ENCODE assay signal across 10 mouse cellular contexts in genomic region chr6:81660478-81661395, GRCm38 (mm10).
A peak's percentile ranks its signal among the peaks of the same experiment; 100 is the strongest.
DNase-seq lines count a peak whose midpoint lies in the region; ATAC-seq lines count a peak whose summit lies in the region.
"Had no signal": no experiment of that assay in that cellular context is flagged by ENCODE, and none has a peak within 500 bp of the region (broad histone marks: within the 10 kb centered on the region; RNA-seq: fewer than 3 reads in every experiment).

No protein-coding gene starts in this region.

- H3K4me3 ChIP-seq in lung, embryonic 16.5 days (ENCODE audit: low read length): no peak overlapping the region
- no peak overlapping the region for H3K4me3 ChIP-seq in embryonic facial prominence, embryonic 11.5 days (ENCODE audit: low read depth, low read length)
- H3K4me3 ChIP-seq in hindbrain, embryonic 13.5 days: no peak overlapping the region
- H3K4me3 ChIP-seq in midbrain, embryonic 14.5 days (replicated peaks; ENCODE audit: low read depth, low read length): no peak overlapping the region
- no peak overlapping the region for H3K4me3 ChIP-seq in kidney, embryonic 16.5 days (ENCODE audit: low read length)
- H3K4me3 ChIP-seq: embryonic facial prominence, embryonic 15.5 days; limb, embryonic 15.5 days had no signal

- H3K27me3 ChIP-seq in lung, embryonic 16.5 days (ENCODE audit: control insufficient read depth, insufficient read depth, low read depth, low read length): no peaks in the 10 kb centered on the region
- H3K27me3 ChIP-seq in embryonic facial prominence, embryonic 11.5 days (ENCODE audit: control insufficient read depth, insufficient read depth, low read length): no peaks in the 10 kb centered on the region
- no peaks in the 10 kb centered on the region for H3K27me3 ChIP-seq in hindbrain, embryonic 13.5 days
- no peaks in the 10 kb centered on the region for H3K27me3 ChIP-seq in midbrain, embryonic 14.5 days (ENCODE audit: control insufficient read depth, insufficient read depth, low read length)
- H3K27me3 ChIP-seq in kidney, embryonic 16.5 days (ENCODE audit: insufficient read depth, low read length): no peaks in the 10 kb centered on the region
- H3K27me3 ChIP-seq: embryonic facial prominence, embryonic 15.5 days; limb, embryonic 15.5 days had no signal

- H3K9ac ChIP-seq in lung, embryonic 16.5 days (ENCODE audit: low read length): no peak overlapping the region
- H3K9ac ChIP-seq in embryonic facial prominence, embryonic 11.5 days (replicated peaks; ENCODE audit: low read length): no peak overlapping the region
- 0 out of 2 replicates have a peak overlapping the region, but pooled peaks have one; percentile 35 for H3K9ac ChIP-seq in hindbrain, embryonic 13.5 days
- H3K9ac ChIP-seq in midbrain, embryonic 14.5 days (replicated peaks; ENCODE audit: low read length): no peak overlapping the region; the same call in 1 of the 2 replicates
- H3K9ac ChIP-seq in kidney, embryonic 16.5 days (replicated peaks; ENCODE audit: low read length): no peak overlapping the region
- H3K9ac ChIP-seq: embryonic facial prominence, embryonic 15.5 days; limb, embryonic 15.5 days had no signal

- H3K4me2 ChIP-seq in lung, embryonic 16.5 days (ENCODE audit: low read depth, low read length): no peak overlapping the region
- no peak overlapping the region for H3K4me2 ChIP-seq in embryonic facial prominence, embryonic 11.5 days (ENCODE audit: low read depth, low read length)
- peak overlapping the region; percentile 40 for H3K4me2 ChIP-seq in hindbrain, embryonic 13.5 days
- H3K4me2 ChIP-seq in midbrain, embryonic 14.5 days (ENCODE audit: low read length): peak overlapping the region; percentile 38
- no peak overlapping the region for H3K4me2 ChIP-seq in kidney, embryonic 16.5 days (replicated peaks; ENCODE audit: low read depth, low read length)
- H3K4me2 ChIP-seq: embryonic facial prominence, embryonic 15.5 days; limb, embryonic 15.5 days had no signal

- ATAC-seq in lung, embryonic 16.5 days (ENCODE audit: low read depth): peak; percentile 20
- ATAC-seq in embryonic facial prominence, embryonic 11.5 days (replicated peaks; ENCODE audit: insufficient number of reproducible peaks, low FRiP score, low TSS enrichment, low read depth): no peak
- ATAC-seq in hindbrain, embryonic 13.5 days (ENCODE audit: low FRiP score): peak; percentile 89
- ATAC-seq in midbrain, embryonic 14.5 days (ENCODE audit: low FRiP score, low TSS enrichment): peak; percentile 60
- no peak for ATAC-seq in megakaryocyte, adult 5-6 weeks (ENCODE audit: poor library complexity, severe bottlenecking)
- no peak for ATAC-seq in monocyte, adult 5-6 weeks (replicated peaks; ENCODE audit: insufficient number of reproducible peaks, low FRiP score, low TSS enrichment, poor library complexity, severe bottlenecking)
- ATAC-seq in kidney, embryonic 16.5 days (ENCODE audit: low FRiP score, low TSS enrichment): no peak

- no peak for DNase-seq in lung, adult 18-20 months
- peak; percentile 7 for DNase-seq in embryonic facial prominence, embryonic 11.5 days (ENCODE audit: low spot score)
- DNase-seq in midbrain, embryonic 14.5 days: peak; percentile 74

- WGBS in lung, embryonic 16.5 days: 53% methylated on average over 17 of the region's 17 CpGs
- WGBS in embryonic facial prominence, embryonic 11.5 days: 52% methylated on average over 17 of the region's 17 CpGs
- 22% methylated on average over 17 of the region's 17 CpGs for WGBS in hindbrain, embryonic 13.5 days
- WGBS in midbrain, embryonic 14.5 days: 20% methylated on average over 17 of the region's 17 CpGs
- 69% methylated on average over 17 of the region's 17 CpGs for WGBS in kidney, embryonic 16.5 days

- no peak overlapping the region for H3K27ac ChIP-seq in lung, embryonic 16.5 days (ENCODE audit: low read length)
- no peak overlapping the region for H3K27ac ChIP-seq in embryonic facial prominence, embryonic 11.5 days (replicated peaks; ENCODE audit: low read depth, low read length)
- peak overlapping the region; percentile 69 for H3K27ac ChIP-seq in hindbrain, embryonic 13.5 days
- H3K27ac ChIP-seq in midbrain, embryonic 14.5 days (replicated peaks; ENCODE audit: low read depth, low read length): peak overlapping the region; percentile 81
- no peak overlapping the region for H3K27ac ChIP-seq in kidney, embryonic 16.5 days (ENCODE audit: low read length)
- H3K27ac ChIP-seq: embryonic facial prominence, embryonic 15.5 days; limb, embryonic 15.5 days had no signal

- H3K36me3 ChIP-seq in lung, embryonic 16.5 days (ENCODE audit: control insufficient read depth, insufficient read depth, low read length): no peaks in the 10 kb centered on the region
- H3K36me3 ChIP-seq in embryonic facial prominence, embryonic 11.5 days (replicated peaks; ENCODE audit: control insufficient read depth, insufficient read depth, low read depth, low read length): no peaks in the 10 kb centered on the region
- no peaks in the 10 kb centered on the region for H3K36me3 ChIP-seq in hindbrain, embryonic 13.5 days
- H3K36me3 ChIP-seq in midbrain, embryonic 14.5 days (ENCODE audit: control insufficient read depth, insufficient read depth, low read length): no peaks in the 10 kb centered on the region
- H3K36me3 ChIP-seq in kidney, embryonic 16.5 days (ENCODE audit: insufficient read depth, low read length): no peaks in the 10 kb centered on the region
- H3K36me3 ChIP-seq: embryonic facial prominence, embryonic 15.5 days; limb, embryonic 15.5 days had no signal

- no peaks in the 10 kb centered on the region for H3K9me3 ChIP-seq in lung, embryonic 16.5 days (ENCODE audit: control insufficient read depth, low read length)
- H3K9me3 ChIP-seq in embryonic facial prominence, embryonic 11.5 days (replicated peaks; ENCODE audit: control insufficient read depth, low read length): no peaks in the 10 kb centered on the region
- H3K9me3 ChIP-seq in hindbrain, embryonic 13.5 days: no peaks in the 10 kb centered on the region
- no peaks in the 10 kb centered on the region for H3K9me3 ChIP-seq in midbrain, embryonic 14.5 days (ENCODE audit: control insufficient read depth, low read length)
- no peaks in the 10 kb centered on the region for H3K9me3 ChIP-seq in kidney, embryonic 16.5 days (ENCODE audit: low read length)
- H3K9me3 ChIP-seq: embryonic facial prominence, embryonic 15.5 days; limb, embryonic 15.5 days had no signal

- H3K4me1 ChIP-seq in lung, embryonic 16.5 days (replicated peaks; ENCODE audit: control insufficient read depth, insufficient read depth, low read length): 0 out of 2 replicates have a peak, but pooled peaks cover 4% of the 10 kb centered on the region
- H3K4me1 ChIP-seq in embryonic facial prominence, embryonic 11.5 days (ENCODE audit: control insufficient read depth, insufficient read depth, low read length): no peaks in the 10 kb centered on the region
- H3K4me1 ChIP-seq in hindbrain, embryonic 13.5 days (replicated peaks): peaks cover 17% of the 10 kb centered on the region
- H3K4me1 ChIP-seq in midbrain, embryonic 14.5 days (ENCODE audit: control insufficient read depth, insufficient read depth, low read length): peaks cover 11% of the 10 kb centered on the region; the same call in 1 of the 2 replicates
- no peaks in the 10 kb centered on the region for H3K4me1 ChIP-seq in kidney, embryonic 16.5 days (ENCODE audit: insufficient read depth, low read length)
- H3K4me1 ChIP-seq: embryonic facial prominence, embryonic 15.5 days; limb, embryonic 15.5 days had no signal

Comparison
In these comparisons a context has a peak if more than half of its experiments do, and no peak if none do; other contexts are left out.
1. ATAC-seq: peak in lung, embryonic 16.5 days (single experiment), hindbrain, embryonic 13.5 days (single experiment) and midbrain, embryonic 14.5 days (single experiment); none in embryonic facial prominence, embryonic 11.5 days (single experiment), megakaryocyte, adult 5-6 weeks (single experiment), monocyte, adult 5-6 weeks (single experiment) and kidney, embryonic 16.5 days (single experiment).
2. H3K27ac ChIP-seq: peak in hindbrain, embryonic 13.5 days (single experiment) and midbrain, embryonic 14.5 days (single experiment); none in lung, embryonic 16.5 days (single experiment), embryonic facial prominence, embryonic 11.5 days (single experiment) and kidney, embryonic 16.5 days (single experiment).
3. H3K4me2 ChIP-seq: peak in hindbrain, embryonic 13.5 days (single experiment) and midbrain, embryonic 14.5 days (single experiment); none in lung, embryonic 16.5 days (single experiment), embryonic facial prominence, embryonic 11.5 days (single experiment) and kidney, embryonic 16.5 days (single experiment).
4. DNase-seq: peak in embryonic facial prominence, embryonic 11.5 days (single experiment) and midbrain, embryonic 14.5 days (single experiment); none in lung, adult 18-20 months (0 of 2).